Mouse (Mus musculus) forebrain, embryonic 13.5 days (tissue): ENCODE results near the gene Nrbp1. TPM values are rescaled to one million over a fixed set of nuclear protein-coding genes. Genes with fewer than 3 reads are reported as not detected.

Experiments
- ATAC-seq: fragments of 200-750 bp; cut with Nextera tagmentation; 2 replicates; pipeline ENCODE4 v1.8.0; 2017
- H3K27ac ChIP-seq: fragments of 300-500 bp; sonication (generic); 2 replicates; pipeline ENCODE4 v1.5.1; 2015; ENCODE audit warnings: inconsistent platforms, mild to moderate bottlenecking, moderate library complexity
- H3K27me3 ChIP-seq: fragments of 300-500 bp; sonication (generic); 2 replicates; pipeline ENCODE4 v1.6.1; 2015; ENCODE audit warnings: mild to moderate bottlenecking, inconsistent platforms
- H3K36me3 ChIP-seq: fragments of 300-500 bp; sonication (generic); 2 replicates; pipeline ENCODE4 v1.6.1; 2015; ENCODE audit warnings: mild to moderate bottlenecking, inconsistent platforms; ENCODE audit not compliant: poor library complexity, severe bottlenecking
- H3K4me1 ChIP-seq: fragments of 300-500 bp; sonication (generic); 2 replicates; pipeline ENCODE4 v1.6.1; 2015; ENCODE audit warnings: inconsistent platforms
- H3K4me2 ChIP-seq: fragments of 300-500 bp; sonication (generic); 2 replicates; pipeline ENCODE4 v1.6.1; 2015; ENCODE audit warnings: inconsistent platforms, mild to moderate bottlenecking, moderate library complexity
- H3K4me3 ChIP-seq: fragments of 300-500 bp; sonication (generic); 2 replicates; pipeline ENCODE4 v1.5.1; 2015; ENCODE audit warnings: mild to moderate bottlenecking, inconsistent platforms
- H3K9ac ChIP-seq: fragments of 300-500 bp; sonication (generic); 2 replicates; pipeline ENCODE4 v1.6.1; 2015; ENCODE audit warnings: mild to moderate bottlenecking, inconsistent platforms
- H3K9me3 ChIP-seq: fragments of 300-500 bp; sonication (generic); replicated peaks from 2 replicates; pipeline ENCODE4 v1.6.1; 2016; ENCODE audit warnings: inconsistent platforms
- WGBS: fragments of 180-500 bp; shearing (Covaris S2); methylation state at CpG from one replicate; pipeline ENCODE4 v1.1.7; 2015; 5-methylcytosine and 5-hydroxymethylcytosine counted together
- polyA plus RNA-seq: library from polyadenylated mRNA; unstranded; fragments of >200 nt; fragmentation: Nextera tagmentation; extraction: Ambion mirVana; gene quantifications from 2 replicates; pipeline ENCODE4 v1.2.1, GENCODE M21; 2015

Gene Nrbp1
- polyA plus RNA-seq, 1 experiment from 2014 or later: 137 TPM

GRCm38 (mm10) chr5:31289626-31290230 is 49.1 kb downstream of the Nrbp1 start:
- no peaks in the 10 kb centered on the region for H3K27me3 ChIP-seq
- WGBS: 84% methylated on average over 3 of the region's 3 CpGs
- peak overlapping the region; percentile 52; the same call in 1 of the 2 replicates for H3K4me3 ChIP-seq
- peaks cover 31% of the 10 kb centered on the region for H3K4me1 ChIP-seq
- peak overlapping the region; percentile 84 for H3K4me2 ChIP-seq
- ATAC-seq: no peak
- H3K9ac ChIP-seq: no peak overlapping the region
- no peak overlapping the region for H3K27ac ChIP-seq
- peaks cover 36% of the 10 kb centered on the region for H3K36me3 ChIP-seq
- H3K9me3 ChIP-seq: no peaks in the 10 kb centered on the region

- Histone ChIP-seq H3K4me3 (peak within 1 kb of the TSS; percentile 52), H3K27ac (peak within 1 kb of the TSS; percentile 82), H3K36me3 (peaks cover 26% of the 10 kb centered on the region), H3K9ac (peak within 1 kb of the TSS; percentile 68), H3K9me3 (no peaks in the 10 kb centered on the region), H3K27me3 (no peaks in the 10 kb centered on the region), H3K4me2 (peak within 1 kb of the TSS; percentile 84), H3K4me1 (peaks cover 37% of the 10 kb centered on the region)
- WGBS: 3% methylated on average over 45 of the region's 45 CpGs
- peak; percentile 92 for ATAC-seq
Measured at GRCm38 (mm10) chr5:31290521-31291360, 50.1 kb downstream of the Nrbp1 start, which contains the start of gene Ift172. Ift172 (minus strand) TSS chr5:31291116.

- WGBS: 4% methylated on average over 9 of the region's 9 CpGs
- Histone ChIP-seq H3K4me1 (peaks cover 37% of the 10 kb centered on the region), H3K36me3 (peaks cover 20% of the 10 kb centered on the region), H3K9ac (peak overlapping the region; percentile 68), H3K4me3 (peak overlapping the region; percentile 52), H3K4me2 (peak overlapping the region; percentile 84), H3K9me3 (no peaks in the 10 kb centered on the region), H3K27ac (peak overlapping the region; percentile 82), H3K27me3 (no peaks in the 10 kb centered on the region)
- no peak for ATAC-seq
Measured at GRCm38 (mm10) chr5:31291361-31291688, 50.7 kb downstream of the Nrbp1 start.

GRCm38 (mm10) chr5:31294964-31295605 is 54.4 kb downstream of the Nrbp1 start:
- H3K27me3 ChIP-seq: no peaks in the 10 kb centered on the region
- H3K4me3 ChIP-seq: peak overlapping the region; percentile 78
- peak overlapping the region; percentile 94 for H3K9ac ChIP-seq
- H3K4me2 ChIP-seq: peak overlapping the region; percentile 94
- WGBS: 5% methylated on average over 28 of the region's 29 CpGs
- H3K4me1 ChIP-seq: peaks cover 36% of the 10 kb centered on the region
- no peak; the same call in 1 of the 2 replicates for ATAC-seq
- peak overlapping the region; percentile 65 for H3K27ac ChIP-seq
- H3K9me3 ChIP-seq: no peaks in the 10 kb centered on the region
- peaks cover 13% of the 10 kb centered on the region for H3K36me3 ChIP-seq

GRCm38 (mm10) chr5:31295606-31296141 is 55.0 kb downstream of the Nrbp1 start, which contains the start of gene Fndc4:
Fndc4 (minus strand) TSS chr5:31296080.
- under 1% methylated on average over 34 of the region's 46 CpGs for WGBS
- no peaks in the 10 kb centered on the region for H3K27me3 ChIP-seq
- H3K4me2 ChIP-seq: peak within 1 kb of the TSS; percentile 94
- H3K27ac ChIP-seq: peak within 1 kb of the TSS; percentile 65
- H3K4me3 ChIP-seq: peak within 1 kb of the TSS; percentile 78
- H3K4me1 ChIP-seq: peaks cover 30% of the 10 kb centered on the region
- H3K9me3 ChIP-seq: no peaks in the 10 kb centered on the region
- peak; percentile 82 for ATAC-seq
- peaks cover 13% of the 10 kb centered on the region for H3K36me3 ChIP-seq
- H3K9ac ChIP-seq: peak within 1 kb of the TSS; percentile 94

- H3K9ac ChIP-seq: no peak within 1 kb of the TSS
- no peak within 1 kb of the TSS; the same call in 1 of the 2 replicates for H3K4me3 ChIP-seq
- WGBS: 84% methylated on average over 13 of the region's 13 CpGs
- ATAC-seq: no peak
- no peaks in the 10 kb centered on the region for H3K9me3 ChIP-seq
- no peak within 1 kb of the TSS for H3K27ac ChIP-seq
- peak within 1 kb of the TSS; percentile 94 for H3K4me2 ChIP-seq
- peaks cover 13% of the 10 kb centered on the region for H3K36me3 ChIP-seq
- H3K27me3 ChIP-seq: no peaks in the 10 kb centered on the region
- peaks cover 22% of the 10 kb centered on the region for H3K4me1 ChIP-seq
Measured at GRCm38 (mm10) chr5:31297047-31297757, 56.5 kb downstream of the Nrbp1 start, which contains the start of gene Gckr. Gckr (plus strand) TSS chr5:31297443.

GRCm38 (mm10) chr5:31297981-31298380 is 57.3 kb downstream of the Nrbp1 start:
- H3K9ac ChIP-seq: no peak overlapping the region
- WGBS: 82% methylated on average over 3 of the region's 3 CpGs
- no peaks in the 10 kb centered on the region for H3K9me3 ChIP-seq
- H3K4me1 ChIP-seq: peaks cover 19% of the 10 kb centered on the region
- ATAC-seq: no peak
- no peak overlapping the region for H3K4me2 ChIP-seq
- H3K27me3 ChIP-seq: no peaks in the 10 kb centered on the region
- no peak overlapping the region for H3K27ac ChIP-seq
- H3K36me3 ChIP-seq: peaks cover 8% of the 10 kb centered on the region
- no peak overlapping the region for H3K4me3 ChIP-seq

- Histone ChIP-seq H3K9me3 (no peaks in the 10 kb centered on the region), H3K4me3 (no peak overlapping the region), H3K9ac (no peak overlapping the region), H3K36me3 (peaks cover 3% of the 10 kb centered on the region), H3K4me2 (no peak overlapping the region), H3K27me3 (no peaks in the 10 kb centered on the region), H3K4me1 (peaks cover 18% of the 10 kb centered on the region), H3K27ac (no peak overlapping the region)
- no peak for ATAC-seq
- WGBS: 71% methylated on average over 2 of the region's 2 CpGs
Measured at GRCm38 (mm10) chr5:31298486-31298885, 57.8 kb downstream of the Nrbp1 start.

Other genes with a start within 250 kb of the Nrbp1 start
- gene Atraid, start 192.6 kb upstream of the Nrbp1 start, polyA plus RNA-seq: 124 and 130 TPM in 2 replicates
- 10.9 and 11.5 TPM in 2 replicates for gene Slc5a6, start 191.9 kb upstream of the Nrbp1 start, polyA plus RNA-seq
- gene Cad, start 186.1 kb upstream of the Nrbp1 start, polyA plus RNA-seq: 24.2 and 28.6 TPM in 2 replicates
- gene Dnajc5g, start 134.6 kb upstream of the Nrbp1 start, polyA plus RNA-seq: not detected in 2 replicates
- 1.7 and 1.8 TPM in 2 replicates for gene Slc30a3, start 132.6 kb upstream of the Nrbp1 start, polyA plus RNA-seq
- not detected in 2 replicates for gene Trim54, start 124.2 kb upstream of the Nrbp1 start, polyA plus RNA-seq
- gene Ucn, start 102.0 kb upstream of the Nrbp1 start, polyA plus RNA-seq: not detected in 2 replicates
- 56.7 and 57.1 TPM in 2 replicates for gene Mpv17, start 86.6 kb upstream of the Nrbp1 start, polyA plus RNA-seq
- 1.5 and 1.9 TPM in 2 replicates for gene Gm29609, start 61.0 kb upstream of the Nrbp1 start, polyA plus RNA-seq
- 76.5 and 86.9 TPM in 2 replicates for gene Gtf3c2, start 60.7 kb upstream of the Nrbp1 start, polyA plus RNA-seq
- 139 and 145 TPM in 2 replicates for gene Snx17, start 47.6 kb upstream of the Nrbp1 start, polyA plus RNA-seq
- 75.8 and 77.9 TPM in 2 replicates for gene Eif2b4, start 47.4 kb upstream of the Nrbp1 start, polyA plus RNA-seq
- 13.3 and 13.4 TPM in 2 replicates for gene Zfp513, start 38.6 kb upstream of the Nrbp1 start, polyA plus RNA-seq
- 164 and 176 TPM in 2 replicates for gene Ppm1g, start 20.2 kb upstream of the Nrbp1 start, polyA plus RNA-seq
- gene Gm9970, start 368 bp downstream of the Nrbp1 start, polyA plus RNA-seq: 0.44 TPM in 1 of 2 replicates, not detected in the other
- 2.3 and 3.6 TPM in 2 replicates for gene Krtcap3, start 10.8 kb downstream of the Nrbp1 start, polyA plus RNA-seq
- 29.6 and 38.5 TPM in 2 replicates for gene Ift172, start 50.3 kb downstream of the Nrbp1 start, polyA plus RNA-seq
- 62.1 and 66.7 TPM in 2 replicates for gene Fndc4, start 55.2 kb downstream of the Nrbp1 start, polyA plus RNA-seq
- gene Gckr, start 56.6 kb downstream of the Nrbp1 start, polyA plus RNA-seq: 0.12 and 0.16 TPM in 2 replicates
- gene Zfp512, start 211.6 kb downstream of the Nrbp1 start, polyA plus RNA-seq: 94.8 and 106 TPM in 2 replicates
- gene 4930548H24Rik, start 244.9 kb downstream of the Nrbp1 start, polyA plus RNA-seq: 0.14 and 0.18 TPM in 2 replicates